Comparison of ENCODE assay signal across 26 mouse cellular contexts in the genomic region with DNA sequence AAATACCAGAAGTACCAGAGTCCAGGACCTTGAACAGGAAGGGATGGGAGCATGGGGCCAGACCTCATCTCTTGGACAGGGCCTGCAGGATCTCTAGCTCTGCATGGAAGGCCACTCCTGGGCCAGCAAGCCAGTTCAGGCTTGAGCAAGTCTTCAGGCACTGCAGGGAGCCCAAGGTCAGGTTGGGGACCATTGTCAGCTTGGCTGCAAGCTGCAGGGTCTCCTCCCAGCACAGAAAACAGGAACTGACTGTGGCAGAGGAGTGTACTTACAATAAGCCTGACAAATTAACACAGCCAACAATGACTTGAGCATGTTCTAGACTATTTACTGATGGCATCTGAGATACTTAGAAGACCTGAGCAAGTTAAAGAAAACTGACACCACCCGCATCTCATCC. TPM values are rescaled to one million over a fixed set of nuclear protein-coding genes. Genes with fewer than 3 reads are reported as not detected.
DNase-seq lines count a peak whose midpoint lies in the region; ATAC-seq lines count a peak whose summit lies in the region.
"Had no signal": no experiment of that assay in that cellular context is flagged by ENCODE, and none has a peak within 500 bp of the region (broad histone marks: within the 10 kb centered on the region; RNA-seq: fewer than 3 reads in every experiment).

No protein-coding gene starts in this region.

- H3K9ac ChIP-seq in heart, embryonic 12.5 days = no peak overlapping the region
- H3K9ac ChIP-seq: embryonic facial prominence, embryonic 13.5 days; embryonic facial prominence, embryonic 15.5 days; forebrain, embryonic 13.5 days; forebrain, embryonic 15.5 days; forebrain, postnatal 0 days had no signal

- no peak overlapping the region for H3K27ac ChIP-seq in heart, embryonic 12.5 days (ENCODE audit: poor library complexity, severe bottlenecking)
- H3K27ac ChIP-seq: embryonic facial prominence, embryonic 13.5 days; embryonic facial prominence, embryonic 15.5 days; forebrain, embryonic 13.5 days; forebrain, embryonic 15.5 days had no signal

- H3K4me1 ChIP-seq in heart, embryonic 12.5 days (replicated peaks) = peaks cover 5% of the 10 kb centered on the region; the same call in 1 of the 2 replicates
- H3K4me1 ChIP-seq: embryonic facial prominence, embryonic 13.5 days; embryonic facial prominence, embryonic 15.5 days; forebrain, embryonic 13.5 days; forebrain, embryonic 15.5 days had no signal

- DNase-seq in heart, adult 11 months = peak; percentile 80
- DNase-seq in ES-CJ7 (ENCODE audit: low read depth, low spot score) (peak; percentile 26), MEL-GATA-1-ER (ENCODE audit: extremely low read depth, low read depth) (peak; percentile 39)
- no peak for DNase-seq in kidney, adult 11 months
- no peak for DNase-seq in thymus, postnatal 14 days
- DNase-seq: adrenal gland, adult 2 months; adrenal gland, postnatal 10 days; adrenal gland, postnatal 25 days; B cell, adult 2 months; cerebellum, adult 11 months; cerebellum, adult 18-20 months; cerebellum, adult 8-10 months; cerebellum, adult 9-11 months; cerebellum, postnatal 14 days; cerebellum, postnatal 36 days; embryo, embryonic 11 days; forebrain, postnatal 0 days had no signal

- ATAC-seq in heart, embryonic 12.5 days (ENCODE audit: insufficient number of reproducible peaks, low FRiP score) = no peak
- ATAC-seq in erythroid progenitor cell, adult 5-6 weeks (replicated peaks; ENCODE audit: low FRiP score, poor library complexity, severe bottlenecking) = 0 out of 2 replicates have a peak, but pooled peaks have one; percentile 12
- ATAC-seq: activated CD4-positive, CD25-positive, alpha-beta regulatory T cell, adult 4 months; CD4-positive, CD25-positive, alpha-beta regulatory T cell, adult 4 months; forebrain, embryonic 13.5 days; forebrain, embryonic 15.5 days; forebrain, postnatal 0 days had no signal

- no peaks in the 10 kb centered on the region for H3K9me3 ChIP-seq in heart, embryonic 12.5 days (replicated peaks)
- H3K9me3 ChIP-seq: embryonic facial prominence, embryonic 13.5 days; embryonic facial prominence, embryonic 15.5 days; forebrain, embryonic 13.5 days; forebrain, embryonic 15.5 days had no signal

- H3K36me3 ChIP-seq in heart, embryonic 12.5 days = no peaks in the 10 kb centered on the region
- H3K36me3 ChIP-seq: embryonic facial prominence, embryonic 13.5 days; embryonic facial prominence, embryonic 15.5 days; forebrain, embryonic 15.5 days had no signal

- no peak overlapping the region for H3K4me3 ChIP-seq in heart, embryonic 12.5 days
- H3K4me3 ChIP-seq: embryonic facial prominence, embryonic 13.5 days; embryonic facial prominence, embryonic 15.5 days; erythroblast, embryonic 14.5 days; forebrain, embryonic 13.5 days; forebrain, embryonic 15.5 days had no signal

- H3K27me3 ChIP-seq in heart, embryonic 12.5 days (replicated peaks) = no peaks in the 10 kb centered on the region
- H3K27me3 ChIP-seq: embryonic facial prominence, embryonic 13.5 days; embryonic facial prominence, embryonic 15.5 days; forebrain, embryonic 13.5 days; forebrain, embryonic 15.5 days had no signal

- no peak overlapping the region for H3K4me2 ChIP-seq in heart, embryonic 12.5 days
- H3K4me2 ChIP-seq: embryonic facial prominence, embryonic 13.5 days; embryonic facial prominence, embryonic 15.5 days; forebrain, embryonic 13.5 days; forebrain, embryonic 15.5 days had no signal

- WGBS in heart, embryonic 12.5 days = 92% methylated on average over 1 of the region's 1 CpGs

RNA-seq across cellular contexts. Expression of gene Tarsl2, which starts 14.9 kb away (rescaled TPM):
- 22.1 and 23.5 TPM in 2 replicates for polyA plus RNA-seq in heart, embryonic 12.5 days (2016; fragmentation: Nextera tagmentation; extraction: Ambion mirVana)
- 21.4 and 27.8 TPM in 2 replicates for total RNA-seq in erythroid progenitor cell, adult 5-6 weeks (2015; ENCODE audit: low replicate concordance)
- total RNA-seq in erythroid progenitor cell, adult 5-6 weeks (2017; ENCODE audit: low replicate concordance) = 51.6 and 56.6 TPM in 2 replicates

Comparison
In these comparisons a context has a peak if more than half of its experiments do, and no peak if none do; other contexts are left out.
1. DNase-seq: peak in heart, adult 11 months (single experiment), ES-CJ7 (single experiment) and MEL-GATA-1-ER (single experiment); none in kidney, adult 11 months (single experiment) and thymus, postnatal 14 days (single experiment).